Mouse (Mus musculus) mesoderm, embryonic 11.5 days (tissue): ENCODE data around the gene Sdccag8.

ENCODE experiments used
- DNase-seq: peaks from one replicate; pipeline ENCODE4 v3.0.0-alpha.2; 2012; ENCODE audit warnings: low read depth, low spot score

Sdccag8 gene

DNA sequence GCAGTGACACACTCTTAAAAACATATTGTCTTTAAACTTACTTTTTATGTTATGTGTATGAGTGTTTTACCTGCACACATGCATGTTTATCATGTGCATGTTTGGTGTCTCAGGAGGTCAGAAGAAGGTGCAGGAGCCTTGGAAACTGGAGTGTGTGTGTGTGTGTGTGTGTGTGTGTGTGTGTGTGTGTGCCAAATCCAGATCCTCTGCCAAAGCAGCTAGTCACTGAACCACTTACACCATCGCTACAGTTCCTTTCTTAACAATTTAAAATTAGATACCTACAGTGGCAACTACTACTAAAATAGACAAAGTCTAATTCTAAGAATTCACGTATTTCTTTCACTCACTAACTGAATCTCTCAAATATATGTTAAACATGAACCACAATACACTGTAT, 234.3 kb downstream of the Sdccag8 start:
- no peak for DNase-seq

DNA sequence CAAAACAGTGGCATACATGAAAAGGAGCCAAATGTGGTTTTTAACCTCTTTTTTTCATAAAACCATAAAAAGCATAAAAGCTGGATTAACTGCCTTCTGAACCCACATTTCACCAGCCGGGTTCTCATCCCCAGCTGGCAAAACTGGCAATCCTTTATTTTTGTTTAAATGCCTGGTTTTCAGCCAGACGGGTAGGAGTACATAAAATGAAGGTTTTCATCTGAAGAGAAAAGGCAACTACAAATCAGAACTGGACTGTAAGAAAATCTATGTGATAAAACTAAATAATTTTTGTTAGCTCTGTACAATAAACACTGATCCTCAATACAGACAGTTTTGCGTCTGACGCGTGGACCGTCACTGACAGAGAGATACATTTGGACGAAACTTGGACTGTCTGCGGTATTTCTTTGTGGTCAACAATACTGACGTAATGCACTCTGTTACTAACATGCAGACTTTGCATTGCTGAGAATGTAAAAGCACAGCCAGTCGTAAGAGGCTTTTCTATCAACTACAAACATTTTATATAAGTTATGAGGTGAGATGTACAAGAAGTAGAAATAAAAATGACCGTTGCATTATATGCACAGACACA, 237.0 kb downstream of the Sdccag8 start:
- no peak for DNase-seq

DNA sequence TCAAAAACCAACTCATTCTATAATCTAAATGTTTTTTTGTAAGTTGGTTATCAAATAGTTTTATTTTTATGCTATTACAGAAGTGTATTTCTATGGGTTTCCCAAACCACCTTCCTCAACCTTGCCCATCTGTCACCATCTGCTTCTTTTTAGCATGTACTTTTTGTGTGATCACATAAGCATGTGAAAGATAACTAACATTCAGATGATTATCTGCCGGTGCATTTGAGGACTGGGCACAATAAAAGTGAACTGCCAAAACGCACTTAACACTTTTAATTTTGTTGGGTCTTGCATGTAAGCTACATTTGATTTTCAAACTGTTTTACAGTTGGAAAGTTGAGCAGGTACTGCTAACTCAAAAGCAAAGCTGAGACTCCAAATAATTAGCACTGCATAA, 240.4 kb downstream of the Sdccag8 start:
- DNase-seq, result no peak

DNA sequence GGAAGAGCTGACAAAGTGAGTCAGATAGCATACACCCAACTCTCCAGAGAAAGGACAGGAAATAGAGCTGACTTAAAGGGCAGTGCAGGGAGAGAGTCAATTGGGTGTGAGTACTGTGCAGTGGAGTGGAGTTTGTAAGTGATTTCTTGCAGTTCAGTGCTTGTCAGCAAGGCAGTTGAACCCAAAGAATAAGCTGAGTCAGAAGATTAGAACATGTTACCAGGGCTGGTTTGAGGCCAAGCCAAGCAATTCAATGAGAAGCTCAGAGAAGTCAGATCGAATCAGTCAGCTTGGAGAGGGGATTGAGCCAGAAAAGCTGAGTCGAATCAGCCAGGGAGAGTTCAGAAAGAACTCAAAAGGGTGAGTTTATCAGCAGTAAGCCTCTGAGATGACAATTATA, 247.3 kb downstream of the Sdccag8 start:
- no peak for DNase-seq

DNA sequence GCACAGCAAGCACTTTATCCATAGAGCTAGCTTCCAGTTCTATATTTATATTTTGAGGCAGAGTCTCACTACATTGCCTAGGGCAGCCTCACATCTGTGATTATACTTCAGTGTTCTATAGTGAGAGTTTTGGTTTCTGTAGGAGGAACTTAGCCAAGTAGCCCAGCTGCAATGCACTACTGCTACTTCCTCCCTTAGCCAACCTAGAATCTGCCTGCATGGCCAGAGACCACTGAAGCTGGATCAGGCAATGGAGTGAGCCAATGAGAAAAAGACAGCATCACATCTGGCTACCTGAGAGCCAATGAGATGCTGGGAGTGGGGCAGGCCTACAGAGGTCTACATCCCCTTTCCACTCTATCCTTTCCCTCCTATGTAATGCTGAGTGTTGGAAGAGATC, 251.3 kb downstream of the Sdccag8 start:
- no peak for DNase-seq

DNA sequence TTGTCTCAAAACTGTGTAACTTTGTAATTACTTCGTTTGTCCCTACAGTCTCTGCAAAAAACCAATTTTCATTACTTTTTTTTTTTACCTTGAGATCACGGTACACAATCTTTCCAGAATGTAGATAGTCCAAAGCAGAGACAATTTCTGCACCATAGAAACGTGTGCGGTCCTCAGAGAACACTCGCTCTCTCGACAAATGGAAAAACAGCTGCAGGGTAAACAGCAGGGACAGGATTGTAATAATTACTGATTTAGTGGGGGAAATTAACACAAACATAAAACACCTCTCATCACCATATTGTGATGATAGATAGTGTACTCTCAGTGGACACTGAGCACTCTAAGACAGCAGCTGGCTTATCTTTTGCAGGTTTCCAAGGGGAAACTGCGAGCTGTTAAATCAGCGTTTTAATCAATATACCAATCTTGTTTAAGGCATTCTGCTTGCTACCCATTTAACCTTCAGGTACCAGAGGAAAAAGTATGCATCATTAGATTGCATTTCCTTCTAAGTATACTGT, 252.7 kb downstream of the Sdccag8 start:
- DNase-seq, result no peak

DNA sequence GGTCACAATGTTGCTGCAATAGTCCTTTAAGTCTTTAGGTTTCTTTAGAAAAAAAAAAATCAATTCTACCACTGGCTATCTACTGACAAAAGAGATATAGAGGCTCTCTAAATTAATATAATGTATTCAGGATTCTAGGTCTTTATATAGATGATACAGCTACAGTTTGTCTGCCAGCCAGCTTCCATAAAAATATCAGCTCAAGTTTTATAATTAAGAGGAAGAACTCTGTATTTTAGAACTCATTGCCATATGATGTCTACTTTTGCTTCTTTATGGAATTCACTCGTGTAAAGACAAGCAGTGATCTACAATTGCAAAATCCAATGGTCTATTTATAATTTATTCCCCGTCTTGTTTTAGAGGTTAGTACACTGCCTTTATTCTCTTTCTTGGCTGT, 254.7 kb downstream of the Sdccag8 start:
- DNase-seq, result no peak
